Mouse (Mus musculus) heart, postnatal 25 days (tissue): ENCODE data around the gene Pibf1. TPM values are rescaled to one million over a fixed set of nuclear protein-coding genes. Genes with fewer than 3 reads are reported as not detected.

Experiments
- DNase-seq: peaks from one replicate; pipeline ENCODE4 v3.0.0; 2022; ENCODE audit warnings: low spot score
- intact Hi-C: fragments of 180-260 bp; cut with DNase I; formaldehyde crosslinking; loops from one replicate; pipeline ENCODE4 v1.15.1; 2025
- total RNA-seq, 2 experiments: library from RNA; stranded (reverse); gene quantifications; 2 replicates each; pipeline ENCODE4 v1.2.3; 2021

The Pibf1 gene
- total RNA-seq, 2 experiments from 2014 or later: 7.4 to 7.8 TPM

- DNase-seq: no peak
- intact Hi-C loops: no loop called here
Observed at GRCm38 (mm10) chr14:99244508-99244907, 145.3 kb downstream of the Pibf1 start.

- intact Hi-C loops: no loop called here
- DNase-seq: no peak
Observed at GRCm38 (mm10) chr14:99262026-99262425, 162.8 kb downstream of the Pibf1 start.

DNA sequence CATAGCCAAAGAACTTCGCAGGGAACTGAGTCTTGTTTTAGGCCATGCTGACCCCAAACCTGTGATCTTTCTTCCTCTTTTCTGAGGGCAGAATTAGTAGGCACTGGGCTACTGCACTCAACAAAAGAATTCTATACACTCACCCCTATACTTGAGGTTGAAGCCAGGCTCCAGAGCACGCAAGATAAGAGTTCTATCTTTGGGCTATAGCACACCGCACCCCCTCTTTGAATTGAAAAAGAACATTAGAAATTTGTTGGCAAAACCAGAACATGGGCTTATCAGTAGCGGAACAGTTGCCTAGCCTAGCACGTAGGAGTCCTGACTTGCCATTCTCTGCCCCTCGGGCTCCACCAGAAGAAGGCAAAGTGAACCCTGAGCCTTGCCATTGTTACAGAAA, 164.6 kb downstream of the Pibf1 start:
- intact Hi-C loops: no loop called here
- no peak for DNase-seq

DNA sequence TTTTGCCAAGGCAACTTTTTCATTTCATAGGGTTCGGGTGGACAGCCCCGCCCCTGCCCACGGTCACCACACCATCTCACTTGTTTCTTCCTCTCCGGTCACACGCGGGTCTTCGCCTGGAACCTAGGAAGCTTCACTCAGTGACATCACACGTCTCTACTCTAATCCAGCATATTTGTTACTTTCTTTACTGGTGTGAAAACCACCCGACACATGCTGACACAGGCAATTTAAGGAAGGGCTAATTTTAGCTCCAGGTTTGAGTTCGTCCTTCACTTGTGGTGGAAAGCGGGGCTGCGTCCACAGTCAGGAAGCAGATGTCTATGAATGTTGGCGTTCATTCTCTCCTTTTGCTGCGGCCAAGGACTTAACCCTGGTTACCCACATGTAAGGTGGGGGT, 166.6 kb downstream of the Pibf1 start:
- DNase-seq: no peak
- intact Hi-C loops: no loop called here

- intact Hi-C loops: no loop called here
- no peak for DNase-seq
Observed at GRCm38 (mm10) chr14:99266749-99267148, 167.5 kb downstream of the Pibf1 start.

DNA sequence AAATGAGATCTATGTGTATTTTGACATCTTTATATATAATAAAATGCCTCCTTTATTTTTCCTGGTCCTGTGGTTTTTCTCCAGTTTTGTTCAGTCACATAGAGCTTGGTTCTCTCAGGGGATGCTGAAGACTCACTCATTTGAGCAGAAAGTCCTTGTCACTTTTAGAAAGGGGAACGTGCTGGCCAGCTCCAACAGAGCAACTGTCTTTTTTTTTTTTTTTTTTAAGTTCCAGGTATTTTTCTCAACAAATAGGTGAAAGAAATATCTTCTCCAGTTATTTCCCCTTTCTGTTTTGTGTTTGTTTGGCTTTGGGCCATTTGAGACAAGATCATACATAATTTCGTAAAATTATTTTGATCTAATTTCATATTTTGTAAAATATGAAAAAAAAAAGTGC, 174.8 kb downstream of the Pibf1 start:
- no peak for DNase-seq
- intact Hi-C loops: no loop called here

- DNase-seq: no peak
Observed at GRCm38 (mm10) chr14:99275827-99276226, 176.6 kb downstream of the Pibf1 start.

DNA sequence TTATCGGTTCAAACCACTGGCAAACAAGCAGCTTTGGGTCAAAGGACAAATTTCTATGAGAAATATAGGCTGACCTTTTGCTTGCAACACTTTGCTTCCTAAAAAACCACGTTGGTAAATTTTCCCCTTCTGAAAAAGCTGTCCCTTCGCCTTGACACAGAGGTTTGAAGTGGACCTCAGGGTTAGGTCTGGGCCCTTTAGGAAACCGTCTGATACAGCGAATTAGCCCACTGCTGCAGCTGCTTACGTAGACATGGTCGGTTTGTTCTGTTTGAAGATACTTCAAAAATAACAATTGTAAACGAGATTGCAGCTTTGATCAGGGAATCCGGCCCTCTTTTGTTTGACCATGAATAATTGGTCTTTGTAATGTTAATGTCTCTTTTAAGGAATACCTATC, 179.1 kb downstream of the Pibf1 start:
- no peak for DNase-seq
- intact Hi-C loops: no loop called here

More at GRCm38 (mm10) chr14:99275827-99276226, 176.6 kb downstream of the Pibf1 start:
- intact Hi-C loops: no loop called here

- intact Hi-C loops: no loop called here
- DNase-seq: no peak
Observed at GRCm38 (mm10) chr14:99278763-99279486, 179.7 kb downstream of the Pibf1 start.

- intact Hi-C loops: no loop called here
- no peak for DNase-seq
Observed at GRCm38 (mm10) chr14:99280399-99280798, 181.2 kb downstream of the Pibf1 start.

DNA sequence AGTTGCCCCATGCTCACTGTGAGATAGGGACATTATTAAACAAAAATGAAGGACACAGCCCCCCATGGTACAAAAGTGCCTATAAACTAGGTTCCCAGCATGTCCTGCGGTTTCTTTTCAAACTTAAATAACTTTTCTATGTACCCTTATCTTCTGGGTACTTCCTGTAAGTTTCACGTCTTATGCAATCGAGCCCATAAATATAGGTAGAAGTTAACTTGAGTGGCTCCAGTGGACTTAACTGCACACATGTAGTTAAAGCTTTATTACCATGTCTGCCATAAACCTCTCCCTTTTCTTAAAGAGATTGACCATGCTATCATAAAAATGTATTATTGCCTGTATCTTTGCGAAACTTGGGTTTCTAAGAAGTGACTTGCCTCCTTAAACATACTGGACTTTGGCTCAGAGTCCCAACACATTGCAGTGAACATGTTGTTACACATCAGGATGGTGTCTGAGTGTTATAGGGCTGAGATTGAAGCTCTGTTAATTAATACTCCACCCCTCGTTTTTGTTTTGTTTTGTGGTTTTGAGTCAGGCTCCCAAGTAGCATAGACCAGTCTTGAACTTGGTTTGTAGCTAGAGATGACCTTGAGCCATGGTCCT, 181.7 kb downstream of the Pibf1 start:
- intact Hi-C loops: no loop called here

GRCm38 (mm10) chr14:99285486-99285885, 186.3 kb downstream of the Pibf1 start:
- no peak for DNase-seq
- intact Hi-C loops: no loop called here

More for the DNA sequence above, 181.7 kb downstream of the Pibf1 start:
- no peak for DNase-seq

- intact Hi-C loops: no loop called here
- DNase-seq: no peak
Observed at GRCm38 (mm10) chr14:99292176-99292575, 193.0 kb downstream of the Pibf1 start.

DNA sequence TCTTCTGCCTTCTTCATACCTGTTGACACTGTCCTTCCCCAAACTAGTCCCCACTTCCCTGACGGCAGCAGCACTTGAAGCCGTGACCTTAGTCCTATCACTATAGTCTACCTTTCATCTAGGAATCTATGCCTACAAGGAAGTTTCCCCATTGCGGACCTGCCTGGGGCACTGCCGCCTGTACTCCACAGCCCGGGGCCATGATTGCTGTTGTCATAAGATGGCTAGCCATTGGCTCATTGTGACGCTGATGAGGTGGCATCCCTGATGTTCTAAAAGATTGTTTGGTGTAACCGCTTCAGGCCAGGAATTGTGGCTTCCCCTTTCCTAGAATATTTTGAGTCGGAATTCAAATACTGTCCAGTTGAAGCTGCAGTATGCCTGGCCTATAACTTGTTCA, 195.2 kb downstream of the Pibf1 start:
- intact Hi-C loops: no loop called here
- DNase-seq: no peak

- no peak for DNase-seq
- intact Hi-C loops: loop anchor here (5.0 kb wide), 1 partner anchor 153 kb away; no protein-coding TSS in a partner anchor
Observed at GRCm38 (mm10) chr14:99295606-99296341, 196.6 kb downstream of the Pibf1 start.

DNA sequence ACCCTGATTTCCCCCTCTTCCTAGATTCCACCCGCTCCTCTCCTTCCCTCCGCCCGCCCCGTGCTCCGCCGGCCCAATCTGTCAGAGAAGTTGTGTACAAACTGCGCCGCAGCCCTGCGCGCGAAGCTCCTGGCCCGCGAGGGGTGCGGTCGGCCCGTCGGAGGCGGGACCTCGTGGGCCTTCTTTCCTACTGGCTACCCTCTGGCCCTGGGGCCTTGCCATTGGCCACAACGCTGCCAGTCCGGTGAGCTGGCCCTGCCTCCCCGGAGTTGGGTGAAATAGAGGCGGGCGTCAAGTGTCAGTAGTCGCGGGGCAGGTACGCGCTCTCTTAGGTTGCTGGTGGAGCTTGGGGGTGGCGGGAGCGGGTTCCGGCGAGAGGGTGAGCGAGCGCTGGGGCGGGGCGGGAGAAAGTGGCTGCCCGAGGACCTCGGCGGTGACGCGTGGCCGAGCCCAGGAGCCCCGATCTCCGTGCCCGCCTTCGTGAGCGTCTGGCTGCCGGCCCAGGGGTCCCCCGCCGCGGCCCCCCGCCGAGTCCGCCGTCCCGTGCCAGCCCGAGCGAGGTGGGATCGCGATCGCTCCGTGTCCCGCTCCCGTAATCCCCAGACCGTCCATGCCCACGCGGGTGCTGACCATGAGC, 199.3 kb downstream of the Pibf1 start, which contains the start of gene Klf5:
TSS of gene Klf5 (plus strand) at position 307 of the 637 bp plus-strand sequence.
- DNase-seq: peak; percentile 88
- intact Hi-C loops: loop anchor here (5.0 kb wide), 1 partner anchor 156 kb away; no protein-coding TSS in a partner anchor

DNA sequence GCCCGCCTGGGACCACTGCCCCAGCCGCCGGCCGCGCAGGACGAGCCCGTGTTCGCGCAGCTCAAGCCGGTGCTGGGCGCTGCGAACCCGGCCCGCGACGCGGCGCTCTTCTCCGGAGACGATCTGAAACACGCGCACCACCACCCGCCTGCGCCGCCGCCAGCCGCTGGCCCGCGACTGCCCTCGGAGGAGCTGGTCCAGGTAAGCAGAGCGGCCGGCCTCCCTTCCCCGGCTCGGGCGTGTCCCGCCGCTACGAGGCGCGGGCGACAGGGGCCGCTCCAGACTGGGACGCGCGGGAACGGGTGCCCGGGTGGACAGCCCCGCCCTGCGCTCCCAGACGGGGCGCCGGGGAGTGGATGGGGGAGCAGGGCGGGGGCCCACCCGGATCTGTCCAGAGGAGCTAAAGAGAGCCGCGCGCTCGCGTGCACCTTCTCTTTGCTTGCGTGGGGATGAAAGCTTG, 199.8 kb downstream of the Pibf1 start:
- intact Hi-C loops: loop anchor here (5.0 kb wide), 1 partner anchor 157 kb away; no protein-coding TSS in a partner anchor
- DNase-seq: peak; percentile 10

- DNase-seq: no peak
- intact Hi-C loops: loop anchor here (5.0 kb wide), 1 partner anchor 157 kb away; no protein-coding TSS in a partner anchor
Observed at GRCm38 (mm10) chr14:99299701-99300191, 200.5 kb downstream of the Pibf1 start.

- intact Hi-C loops: no loop called here
- DNase-seq: no peak
Observed at GRCm38 (mm10) chr14:99301472-99301871, 202.2 kb downstream of the Pibf1 start.
